Mouse (Mus musculus) ES-E14 (cell line): ENCODE results near the gene Glb1l.

Experiments
- CHD2 ChIP-seq: IDR thresholded peaks from 2 replicates; pipeline ENCODE4 v1.6.1; 2014; ENCODE audit warnings: mild to moderate bottlenecking, low read depth, low read length, inconsistent platforms
- HCFC1 ChIP-seq: IDR thresholded peaks from 2 replicates; pipeline ENCODE4 v1.6.1; 2012; ENCODE audit warnings: low read length, inconsistent platforms, borderline replicate concordance; ENCODE audit not compliant: insufficient read depth
- MAFK ChIP-seq: IDR thresholded peaks from 2 replicates; pipeline ENCODE4 v1.6.1; 2014; ENCODE audit warnings: mild to moderate bottlenecking, low read depth, low read length, inconsistent platforms; ENCODE audit not compliant: insufficient read depth
- ZC3H11A ChIP-seq: IDR thresholded peaks from 2 replicates; pipeline ENCODE4 v1.6.1; 2012; ENCODE audit warnings: low read depth, mild to moderate bottlenecking, inconsistent platforms, low read length, borderline replicate concordance
- ZNF384 ChIP-seq: IDR thresholded peaks from 2 replicates; pipeline ENCODE4 v1.6.1; 2012; ENCODE audit warnings: low read depth, low read length, inconsistent platforms

DNA sequence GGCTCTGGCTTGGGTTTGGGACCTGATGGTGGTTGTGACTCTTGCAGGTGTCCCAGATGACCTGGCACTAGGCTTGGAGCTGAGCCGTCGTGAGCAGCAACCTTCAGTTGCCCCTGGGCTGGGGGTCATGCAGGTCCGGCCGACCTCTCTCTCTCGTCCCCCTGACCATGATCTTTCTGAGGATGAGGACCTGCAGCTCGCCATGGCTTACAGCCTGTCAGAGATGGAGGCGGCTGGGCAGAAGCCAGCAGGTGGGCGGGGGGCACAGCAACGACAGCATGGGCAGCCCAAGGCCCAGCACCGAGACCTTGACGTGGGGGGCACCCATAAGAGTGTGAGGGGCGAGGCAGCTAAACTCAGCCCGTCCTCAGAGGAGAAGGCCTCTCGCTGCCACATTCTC is 32.8 kb upstream of the Glb1l start:
- TF ChIP-seq MAFK (no peak), ZNF384 (no peak), ZC3H11A (no peak), CHD2 (no peak), HCFC1 (no peak)
